Mouse (Mus musculus) liver, embryonic 13.5 days (tissue): ENCODE results near the gene Lcat. TPM values are rescaled to one million over a fixed set of nuclear protein-coding genes. Genes with fewer than 3 reads are reported as not detected.

Experiments used
- microRNA-seq: library from miRNA; unstranded; fragments of <30 nt; microRNA quantifications from one replicate; pipeline ENCODE4, GENCODE M21; 2016
- polyA plus RNA-seq: library from polyadenylated mRNA; unstranded; fragments of >200 nt; fragmentation: Nextera tagmentation; extraction: Ambion mirVana; gene quantifications from 2 replicates; pipeline ENCODE4 v1.2.1, GENCODE M21; 2015

Gene Lcat
- polyA plus RNA-seq, 1 experiment from 2014 or later = 31.2 TPM

Small RNAs within 50 kb of the gene (microRNA-seq; reads per million reads assigned to microRNA genes)
- not detected for gene Mir7074

Other genes with a start within 250 kb of the Lcat start
- 24.4 and 26.8 TPM in 2 replicates for gene Acd, start 242.3 kb downstream of the Lcat start, polyA plus RNA-seq
- gene Pard6a, start 242.2 kb downstream of the Lcat start, polyA plus RNA-seq = 8.5 and 8.6 TPM in 2 replicates
- gene 4933405L10Rik, start 235.7 kb downstream of the Lcat start, polyA plus RNA-seq = not detected in 2 replicates
- gene Enkd1, start 235.2 kb downstream of the Lcat start, polyA plus RNA-seq = 8.6 and 8.8 TPM in 2 replicates
- gene Gfod2, start 184.7 kb downstream of the Lcat start, polyA plus RNA-seq = 2.6 and 3.1 TPM in 2 replicates
- gene Ranbp10, start 116.0 kb downstream of the Lcat start, polyA plus RNA-seq = 36.1 and 36.2 TPM in 2 replicates
- 0.06 and 0.08 TPM in 2 replicates for gene Tsnaxip1, start 115.7 kb downstream of the Lcat start, polyA plus RNA-seq
- gene Cenpt, start 90.1 kb downstream of the Lcat start, polyA plus RNA-seq = 21.5 and 22.3 TPM in 2 replicates
- gene Thap11, start 88.2 kb downstream of the Lcat start, polyA plus RNA-seq = 38.2 and 40.7 TPM in 2 replicates
- gene Nutf2, start 82.8 kb downstream of the Lcat start, polyA plus RNA-seq = 152 and 192 TPM in 2 replicates
- gene Edc4, start 62.5 kb downstream of the Lcat start, polyA plus RNA-seq = 17.3 and 18.5 TPM in 2 replicates
- gene Nrn1l, start 49.8 kb downstream of the Lcat start, polyA plus RNA-seq = not detected in 2 replicates
- gene Pskh1, start 42.9 kb downstream of the Lcat start, polyA plus RNA-seq = 9.6 and 10.0 TPM in 2 replicates
- 0.35 and 0.60 TPM in 2 replicates for gene Ctrl, start 9.5 kb downstream of the Lcat start, polyA plus RNA-seq
- 68.9 and 81.6 TPM in 2 replicates for gene Psmb10, start 4.9 kb downstream of the Lcat start, polyA plus RNA-seq
- 12.6 and 13.1 TPM in 2 replicates for gene Slc12a4, start 22.7 kb upstream of the Lcat start, polyA plus RNA-seq
- gene Dpep3, start 36.0 kb upstream of the Lcat start, polyA plus RNA-seq = not detected in 2 replicates
- 13.3 and 14.4 TPM in 2 replicates for gene Dus2, start 48.0 kb upstream of the Lcat start, polyA plus RNA-seq
- gene Dpep2nb, start 62.6 kb upstream of the Lcat start, polyA plus RNA-seq = not detected in 2 replicates
- 12.9 and 13.2 TPM in 2 replicates for gene Ddx28, start 68.5 kb upstream of the Lcat start, polyA plus RNA-seq
- 3.3 and 3.8 TPM in 2 replicates for gene Nfatc3, start 115.5 kb upstream of the Lcat start, polyA plus RNA-seq
- 6.2 and 7.7 TPM in 2 replicates for gene Esrp2, start 193.6 kb upstream of the Lcat start, polyA plus RNA-seq
- 6.9 and 8.3 TPM in 2 replicates for gene Pla2g15, start 207.0 kb upstream of the Lcat start, polyA plus RNA-seq
- gene Slc7a6, start 225.5 kb upstream of the Lcat start, polyA plus RNA-seq = 10.5 and 14.0 TPM in 2 replicates